Mouse (Mus musculus) MEL (cell line): ENCODE results near the gene Afg3l1. TPM values are rescaled to one million over a fixed set of nuclear protein-coding genes. Genes with fewer than 3 reads are reported as not detected.

Experiments
- DNase-seq: peaks from one replicate; pipeline ENCODE4 v3.0.0; 2011; ENCODE audit warnings: low read depth, low spot score
- H3K27ac ChIP-seq: 2 replicates; pipeline ENCODE4 v1.5.1; 2012; ENCODE audit warnings: low read depth, mild to moderate bottlenecking, control low read depth, low read length, moderate library complexity; ENCODE audit not compliant: control insufficient read depth
- H3K27me3 ChIP-seq, 2 experiments: fragments of 150-350 bp in 1 of 2; sonication (generic) in 1 of 2; 2 replicates each; pipeline ENCODE4 v1.6.1; 2012; ENCODE audit warnings: low read length in 2 of 2, mild to moderate bottlenecking in 2 of 2, improper control_type of control experiment in 1 of 2, moderate library complexity in 1 of 2; ENCODE audit not compliant: insufficient read depth in 2 of 2, control insufficient read depth in 1 of 2
- H3K36me3 ChIP-seq, 2 experiments: 2 replicates each; pipeline ENCODE4 v1.6.1; 2012 to 2014; ENCODE audit warnings: low read length in 2 of 2, improper control_type of control experiment in 1 of 2, inconsistent platforms in 1 of 2, mild to moderate bottlenecking in 1 of 2; ENCODE audit not compliant: insufficient read depth in 2 of 2, control insufficient read depth in 1 of 2
- H3K4me1 ChIP-seq, 2 experiments: fragments of 150-350 bp in 1 of 2; sonication (generic) in 1 of 2; 2 replicates each; pipeline ENCODE4 v1.6.1; 2012; ENCODE audit warnings: low read length in 2 of 2, improper control_type of control experiment in 1 of 2, mild to moderate bottlenecking in 1 of 2; ENCODE audit not compliant: insufficient read depth in 2 of 2, control insufficient read depth in 1 of 2
- H3K4me3 ChIP-seq, 2 experiments: fragments of 150-350 bp in 1 of 2; sonication (generic) in 1 of 2; 2 replicates each; pipeline ENCODE4 v1.5.1; 2012; ENCODE audit warnings: low read depth in 2 of 2, low read length in 2 of 2, mild to moderate bottlenecking in 2 of 2, moderate library complexity in 2 of 2, control low read depth in 1 of 2, improper control_type of control experiment in 1 of 2; ENCODE audit not compliant: control insufficient read depth in 1 of 2, insufficient read depth in 1 of 2
- H3K79me2 ChIP-seq: 2 replicates; pipeline ENCODE4 v1.6.1; 2012; ENCODE audit warnings: mild to moderate bottlenecking, low read length, moderate library complexity; ENCODE audit not compliant: control insufficient read depth, poor library complexity, insufficient read depth
- H3K9ac ChIP-seq: 2 replicates; pipeline ENCODE4 v1.6.1; 2012; ENCODE audit warnings: low read depth, mild to moderate bottlenecking, control low read depth, low read length, moderate library complexity; ENCODE audit not compliant: control insufficient read depth, poor library complexity, severe bottlenecking
- H3K9me3 ChIP-seq: fragments of 150-350 bp; sonication (generic); replicated peaks from 2 replicates; pipeline ENCODE4 v1.6.1; 2012; ENCODE audit warnings: mild to moderate bottlenecking, low read length, improper control_type of control experiment, moderate library complexity; ENCODE audit not compliant: insufficient read depth
- BHLHE40 ChIP-seq: IDR thresholded peaks from 2 replicates; pipeline ENCODE4 v1.6.1; 2012; ENCODE audit warnings: low read depth, mild to moderate bottlenecking, inconsistent platforms, low read length, improper control_type of control experiment, borderline replicate concordance
- CHD1 ChIP-seq: IDR thresholded peaks from 2 replicates; pipeline ENCODE4 v1.6.1; 2012; ENCODE audit warnings: low read depth, mild to moderate bottlenecking, inconsistent platforms, low read length, improper control_type of control experiment
- CTCF ChIP-seq, 3 experiments: IDR thresholded peaks in 2 of 3; conservative IDR thresholded peaks in 1 of 3; 2 replicates each; pipeline ENCODE4 v1.5.1; 2011 to 2012; ENCODE audit warnings: low read length in 3 of 3, low read depth in 2 of 3, mild to moderate bottlenecking in 2 of 3, improper control_type of control experiment in 1 of 3, inconsistent platforms in 1 of 3, mixed read lengths in 1 of 3, moderate library complexity in 1 of 3; ENCODE audit not compliant: control insufficient read depth in 1 of 3, insufficient read depth in 1 of 3, poor library complexity in 1 of 3, severe bottlenecking in 1 of 3
- EP300 ChIP-seq, 2 experiments: IDR thresholded peaks; 2 replicates each; pipeline ENCODE4 v1.6.1; 2011; ENCODE audit warnings: improper control_type of control experiment in 2 of 2, low read length in 2 of 2, low read depth in 1 of 2, mild to moderate bottlenecking in 1 of 2
- ETS1 ChIP-seq: IDR thresholded peaks from 2 replicates; pipeline ENCODE4 v1.6.1; 2012; ENCODE audit warnings: low read depth, mild to moderate bottlenecking, inconsistent platforms, low read length, improper control_type of control experiment, moderate library complexity
- GABPA ChIP-seq: IDR thresholded peaks from 2 replicates; pipeline ENCODE4 v1.6.1; 2012; ENCODE audit warnings: low read depth, mild to moderate bottlenecking, inconsistent platforms, low read length, improper control_type of control experiment, moderate library complexity
- GATA1 ChIP-seq: IDR thresholded peaks from 2 replicates; pipeline ENCODE4 v1.6.1; 2011; ENCODE audit warnings: low read depth, low read length, improper control_type of control experiment
- HCFC1 ChIP-seq: IDR thresholded peaks from 2 replicates; pipeline ENCODE4 v1.6.1; 2012; ENCODE audit warnings: low read depth, mild to moderate bottlenecking, inconsistent platforms, low read length, improper control_type of control experiment, moderate library complexity
- KAT2A ChIP-seq: conservative IDR thresholded peaks from 2 replicates; pipeline ENCODE4 v1.6.1; 2012; ENCODE audit warnings: low read depth, low read length, improper control_type of control experiment, inconsistent platforms
- MAFK ChIP-seq: IDR thresholded peaks from 2 replicates; pipeline ENCODE4 v1.6.1; 2011; ENCODE audit warnings: low read depth, mild to moderate bottlenecking, low read length, improper control_type of control experiment, borderline replicate concordance
- MAX ChIP-seq: IDR thresholded peaks from 2 replicates; pipeline ENCODE4 v1.6.1; 2011; ENCODE audit warnings: low read length, improper control_type of control experiment
- MAZ ChIP-seq: IDR thresholded peaks from 2 replicates; pipeline ENCODE4 v1.6.1; 2012; ENCODE audit warnings: low read depth, mild to moderate bottlenecking, inconsistent platforms, low read length, improper control_type of control experiment
- MYB ChIP-seq: IDR thresholded peaks from 2 replicates; pipeline ENCODE4 v1.6.1; 2011; ENCODE audit warnings: mild to moderate bottlenecking, low read depth, low read length, improper control_type of control experiment
- MYC ChIP-seq: IDR thresholded peaks from 2 replicates; pipeline ENCODE4 v1.6.1; 2011; ENCODE audit warnings: low read depth, mild to moderate bottlenecking, low read length, improper control_type of control experiment, moderate library complexity
- NELFE ChIP-seq: IDR thresholded peaks from 2 replicates; pipeline ENCODE4 v1.6.1; 2011; ENCODE audit warnings: low read depth, low read length, improper control_type of control experiment
- NRF1 ChIP-seq: IDR thresholded peaks from 2 replicates; pipeline ENCODE4 v1.6.1; 2014; ENCODE audit warnings: low read depth, mild to moderate bottlenecking, inconsistent platforms, low read length, improper control_type of control experiment, moderate library complexity; ENCODE audit not compliant: poor library complexity, insufficient read depth, severe bottlenecking
- POLR2A ChIP-seq, 2 experiments: IDR thresholded peaks; 2 replicates each; pipeline ENCODE4 v1.6.1; 2011 to 2012; ENCODE audit warnings: low read length in 2 of 2, mild to moderate bottlenecking in 2 of 2, control low read depth in 1 of 2, improper control_type of control experiment in 1 of 2, low read depth in 1 of 2, moderate library complexity in 1 of 2; ENCODE audit not compliant: control insufficient read depth in 1 of 2, insufficient read depth in 1 of 2, poor library complexity in 1 of 2
- POLR2AphosphoS2 ChIP-seq: IDR thresholded peaks from 2 replicates; pipeline ENCODE4 v1.6.1; 2011; ENCODE audit warnings: low read length, improper control_type of control experiment
- POLR2AphosphoS5 ChIP-seq: IDR thresholded peaks from 2 replicates; pipeline ENCODE4 v1.6.1; 2012; ENCODE audit warnings: low read depth, borderline replicate concordance, mild to moderate bottlenecking, inconsistent platforms, low read length, moderate library complexity, mixed read lengths
- RCOR1 ChIP-seq: IDR thresholded peaks from 2 replicates; pipeline ENCODE4 v1.6.1; 2012; ENCODE audit warnings: low read depth, mild to moderate bottlenecking, inconsistent platforms, low read length, improper control_type of control experiment
- SIN3A ChIP-seq: IDR thresholded peaks from 2 replicates; pipeline ENCODE4 v1.6.1; 2012; ENCODE audit warnings: low read length, improper control_type of control experiment, inconsistent platforms
- TAL1 ChIP-seq: IDR thresholded peaks from 2 replicates; pipeline ENCODE4 v1.6.1; 2012; ENCODE audit warnings: mild to moderate bottlenecking, inconsistent platforms, low read length, moderate library complexity, mixed read lengths
- TBP ChIP-seq: IDR thresholded peaks from 2 replicates; pipeline ENCODE4 v1.8.0; 2011; ENCODE audit warnings: low read depth, low read length, improper control_type of control experiment
- TCF12 ChIP-seq: IDR thresholded peaks from 2 replicates; pipeline ENCODE4 v1.6.1; 2014; ENCODE audit warnings: low read depth, mild to moderate bottlenecking, inconsistent platforms, low read length, improper control_type of control experiment, moderate library complexity
- UBTF ChIP-seq: IDR thresholded peaks from 2 replicates; pipeline ENCODE4 v1.6.1; 2012; ENCODE audit warnings: low read depth, mild to moderate bottlenecking, inconsistent platforms, low read length, improper control_type of control experiment, moderate library complexity, borderline replicate concordance; ENCODE audit not compliant: insufficient read depth
- USF2 ChIP-seq, 2 experiments: IDR thresholded peaks; 2 replicates each; pipeline ENCODE4 v1.6.1; 2011 to 2012; ENCODE audit warnings: improper control_type of control experiment in 2 of 2, low read length in 2 of 2, borderline replicate concordance in 1 of 2, inconsistent platforms in 1 of 2, low read depth in 1 of 2, mild to moderate bottlenecking in 1 of 2; ENCODE audit not compliant: insufficient read depth in 1 of 2
- ZMIZ1 ChIP-seq: IDR thresholded peaks from 2 replicates; pipeline ENCODE4 v1.6.1; 2012; ENCODE audit warnings: low read depth, mild to moderate bottlenecking, inconsistent platforms, low read length, improper control_type of control experiment, moderate library complexity
- ZNF384 ChIP-seq: IDR thresholded peaks from 2 replicates; pipeline ENCODE4 v1.6.1; 2012; ENCODE audit warnings: low read depth, mild to moderate bottlenecking, inconsistent platforms, low read length, improper control_type of control experiment
- polyA plus RNA-seq, 2 experiments: library from polyadenylated mRNA; stranded (reverse) in 1 of 2; unstranded in 1 of 2; fragments of >175 nt in 1 of 2; fragments of >200 nt in 1 of 2; gene quantifications; 2 replicates each; pipeline versions ENCODE4 v1.2.1 to v1.2.4; 2012; ENCODE audit warnings: low replicate concordance in 2 of 2, low read depth in 1 of 2; ENCODE audit not compliant: insufficient read length in 2 of 2, insufficient read depth in 1 of 2, missing spikeins in 1 of 2
- total RNA-seq: library from RNA; depleted of rRNA; stranded (reverse); fragments of 300-350 nt; gene quantifications from 2 replicates; pipeline ENCODE4 v1.2.3, GENCODE M21; 2012

Gene Afg3l1
- total and polyA plus RNA-seq, 3 experiments = 27.5 to 68.4 TPM; not detected in 1

GRCm38 (mm10) chr8:123446799-123447198, 30.9 kb upstream of the Afg3l1 start:
- Histone ChIP-seq H3K9ac (no peak overlapping the region), H3K36me3 (peaks cover 0 to 31% of the 10 kb centered on the region in 2 experiments; a peak in 2 of 4 replicates)

DNA sequence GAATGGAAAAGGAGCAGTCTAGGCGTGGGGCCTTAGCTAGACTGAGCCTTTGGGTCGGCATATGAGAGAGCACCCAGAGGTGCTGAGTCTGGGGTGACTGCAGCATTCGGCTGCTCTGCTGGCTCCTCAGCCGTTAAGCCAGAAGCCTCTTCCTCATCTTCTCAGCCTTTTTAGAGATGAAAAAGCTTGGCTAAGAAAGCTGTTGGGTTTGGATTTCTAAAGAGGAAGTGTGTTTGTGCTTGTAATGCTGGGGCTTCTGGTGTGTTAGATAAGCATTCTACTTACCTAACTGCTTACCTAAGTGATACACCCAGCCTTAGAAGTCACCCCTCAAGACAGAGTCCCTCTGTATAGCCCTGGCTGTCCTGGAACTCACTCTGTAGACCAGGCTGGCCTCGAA, 26.9 kb upstream of the Afg3l1 start:
- peak; percentile 94 for DNase-seq
- H3K27ac ChIP-seq = peak overlapping the region; percentile 94
- TF ChIP-seq EP300 (IDR thresholded peaks at IDR 0.05; ENCODE audit: low read depth in 1 of 2, low read length in 2 of 2) = peak; percentile 97 to 98
- TF ChIP-seq MYC = peak; percentile 59; the same call in 1 of the 2 replicates
- TF ChIP-seq ZNF384 = peak; percentile 68
- TF ChIP-seq GATA1 = peak; percentile 95
- TF ChIP-seq ETS1 = peak; percentile 94
- peak; percentile 85 for TF ChIP-seq MYB
- TF ChIP-seq UBTF = no peak; the same call in 1 of the 2 replicates
- TF ChIP-seq MAZ = peak; percentile 68; the same call in 1 of the 2 replicates
- TF ChIP-seq HCFC1 = no peak
- TF ChIP-seq USF2 (IDR thresholded peaks at IDR 0.05; ENCODE audit: borderline replicate concordance in 1 of 2, insufficient read depth in 1 of 2, low read depth in 1 of 2, low read length in 2 of 2) = no peak
- peak; percentile 57; the same call in 1 of the 2 replicates for TF ChIP-seq MAX
- peak; percentile 82; the same call in 1 of the 2 replicates for TF ChIP-seq TBP
- TF ChIP-seq NELFE = no peak
- peak; percentile 56; the same call in 1 of the 2 replicates for TF ChIP-seq MAFK
- TF ChIP-seq CHD1 = no peak
- TF ChIP-seq TAL1 = peak; percentile 96
- TF ChIP-seq ZMIZ1 = no peak
- TF ChIP-seq TCF12 = peak; percentile 96
- no peak for TF ChIP-seq POLR2AphosphoS2
- peak; percentile 79 for TF ChIP-seq SIN3A
- TF ChIP-seq KAT2A = no peak
- TF ChIP-seq BHLHE40 = peak; percentile 84; the same call in 1 of the 2 replicates
- peak; percentile 94 for TF ChIP-seq RCOR1
- no peak for TF ChIP-seq CTCF (IDR thresholded peaks at IDR 0.05 in 2 of 3, conservative IDR thresholded peaks at IDR 0.05 in 1 of 3; ENCODE audit: control insufficient read depth in 1 of 3, insufficient read depth in 1 of 3, low read depth in 2 of 3, low read length in 3 of 3, poor library complexity in 1 of 3, severe bottlenecking in 1 of 3)

More at GRCm38 (mm10) chr8:123446799-123447198, 30.9 kb upstream of the Afg3l1 start:
- TF ChIP-seq POLR2A (IDR thresholded peaks at IDR 0.05; ENCODE audit: control insufficient read depth in 1 of 2, insufficient read depth in 1 of 2, low read depth in 1 of 2, low read length in 2 of 2, poor library complexity in 1 of 2) (no peak), GABPA (no peak), KAT2A (no peak), SIN3A (no peak), MAFK (no peak), NRF1 (no peak), POLR2AphosphoS5 (no peak)
- no peaks in the 10 kb centered on the region for H3K9me3 ChIP-seq
- H3K27ac ChIP-seq = no peak overlapping the region
- no peak for DNase-seq
- H3K79me2 ChIP-seq = peaks cover 4% of the 10 kb centered on the region; the same call in 1 of the 2 replicates
- no peaks in the 10 kb centered on the region for H3K27me3 ChIP-seq
- no peak overlapping the region for H3K4me3 ChIP-seq
- H3K4me1 ChIP-seq = peaks cover 18 to 40% of the 10 kb centered on the region in 2 experiments

More for the DNA sequence above, 26.9 kb upstream of the Afg3l1 start:
- Histone ChIP-seq H3K79me2 (no peaks in the 10 kb centered on the region), H3K9me3 (no peaks in the 10 kb centered on the region), H3K4me3 (peak overlapping the region; percentile 6 to 17; a peak in 2 of 4 replicates), H3K9ac (peak overlapping the region; percentile 34), H3K36me3 (peaks cover 0 to 36% of the 10 kb centered on the region in 2 experiments; a peak in 3 of 4 replicates), H3K27me3 (no peaks in the 10 kb centered on the region), H3K4me1 (peaks cover 13 to 36% of the 10 kb centered on the region in 2 experiments)
